Mouse (Mus musculus): Measurements from ENCODE around the gene Scfd2. TPM values are rescaled to one million over a fixed set of nuclear protein-coding genes. Genes with fewer than 3 reads are reported as not detected.

Gene Scfd2
- total RNA-seq, 2 experiments from 2014 or later: 22.6 to 26.2 TPM

GRCm38 (mm10) chr5:74311200-74311825, 220.2 kb downstream of the Scfd2 start:
- no peak for DNase-seq

GRCm38 (mm10) chr5:74310101-74310500, 221.5 kb downstream of the Scfd2 start:
- DNase-seq: no peak

- no peak for DNase-seq
These were observed 224.3 kb downstream of the Scfd2 start for GRCm38 (mm10) chr5:74307242-74307641.

- DNase-seq: no peak
These were observed 225.9 kb downstream of the Scfd2 start for GRCm38 (mm10) chr5:74305533-74306189.

- DNase-seq: no peak
These were observed 226.8 kb downstream of the Scfd2 start for GRCm38 (mm10) chr5:74304767-74305166.

- no peak for DNase-seq
These were observed 229.2 kb downstream of the Scfd2 start for GRCm38 (mm10) chr5:74302331-74302730.

- DNase-seq: no peak
These were observed 230.1 kb downstream of the Scfd2 start for GRCm38 (mm10) chr5:74301443-74301842.

- DNase-seq: no peak
These were observed 230.6 kb downstream of the Scfd2 start for GRCm38 (mm10) chr5:74300931-74301330.

GRCm38 (mm10) chr5:74300140-74300539, 231.4 kb downstream of the Scfd2 start:
- no peak for DNase-seq

- DNase-seq: no peak
These were observed 234.4 kb downstream of the Scfd2 start for GRCm38 (mm10) chr5:74297113-74297512.

GRCm38 (mm10) chr5:74296096-74296495, 235.5 kb downstream of the Scfd2 start:
- no peak for DNase-seq

- no peak for DNase-seq
These were observed 238.0 kb downstream of the Scfd2 start for GRCm38 (mm10) chr5:74293513-74293912.

GRCm38 (mm10) chr5:74292050-74292449, 239.5 kb downstream of the Scfd2 start:
- no peak for DNase-seq

GRCm38 (mm10) chr5:74291575-74291974, 240.0 kb downstream of the Scfd2 start:
- no peak for DNase-seq

- no peak for DNase-seq
These were observed 241.6 kb downstream of the Scfd2 start for GRCm38 (mm10) chr5:74289957-74290356.

GRCm38 (mm10) chr5:74288206-74288605, 243.4 kb downstream of the Scfd2 start:
- DNase-seq: no peak

GRCm38 (mm10) chr5:74286301-74286700, 245.3 kb downstream of the Scfd2 start:
- DNase-seq: no peak

GRCm38 (mm10) chr5:74285764-74286163, 245.8 kb downstream of the Scfd2 start:
- no peak for DNase-seq

GRCm38 (mm10) chr5:74285289-74285688, 246.3 kb downstream of the Scfd2 start:
- no peak for DNase-seq

GRCm38 (mm10) chr5:74283545-74283944, 248.0 kb downstream of the Scfd2 start:
- DNase-seq: peak in 1 of 2 experiments; percentile 22

- no peak for DNase-seq
These were observed 250.1 kb downstream of the Scfd2 start for GRCm38 (mm10) chr5:74281480-74281879.

- no peak for DNase-seq
These were observed 251.9 kb downstream of the Scfd2 start for GRCm38 (mm10) chr5:74279673-74280072.

GRCm38 (mm10) chr5:74278428-74278827, 253.1 kb downstream of the Scfd2 start:
- DNase-seq: no peak

- DNase-seq: peak; percentile 85 to 86
These were observed 253.8 kb downstream of the Scfd2 start for GRCm38 (mm10) chr5:74277712-74278111.

Data from layer of hippocampus, postnatal 36 days (tissue).